Mouse (Mus musculus) hindbrain, embryonic 11.5 days (tissue): ENCODE measurements around the gene Txnrd2. TPM values are rescaled to one million over a fixed set of nuclear protein-coding genes. Genes with fewer than 3 reads are reported as not detected.

Source experiments
- ATAC-seq: fragments of 200-750 bp; cut with Nextera tagmentation; 2 replicates; pipeline ENCODE4 v1.8.0; 2017; ENCODE audit warnings: mild to moderate bottlenecking, moderate TSS enrichment, moderate library complexity; ENCODE audit not compliant: low FRiP score
- DNase-seq: peaks from one replicate; pipeline ENCODE4 v3.0.0-alpha.2; 2015; ENCODE audit warnings: low spot score
- H3K27ac ChIP-seq: fragments of 300-500 bp; sonication (generic); 2 replicates; pipeline ENCODE4 v1.5.1; 2014; ENCODE audit warnings: mild to moderate bottlenecking, low read depth, low read length
- H3K27me3 ChIP-seq: fragments of 300-500 bp; sonication (generic); 2 replicates; pipeline ENCODE4 v1.6.1; 2014; ENCODE audit warnings: mild to moderate bottlenecking, low read length, moderate library complexity, mixed read lengths; ENCODE audit not compliant: control insufficient read depth, insufficient read depth
- H3K36me3 ChIP-seq: fragments of 300-500 bp; sonication (generic); 2 replicates; pipeline ENCODE4 v1.6.1; 2014; ENCODE audit warnings: mild to moderate bottlenecking, low read length, moderate library complexity, mixed read lengths; ENCODE audit not compliant: control insufficient read depth, insufficient read depth
- H3K4me1 ChIP-seq: fragments of 300-500 bp; sonication (generic); replicated peaks from 2 replicates; pipeline ENCODE4 v1.6.1; 2014; ENCODE audit warnings: low read length, mixed read lengths; ENCODE audit not compliant: control insufficient read depth, insufficient read depth
- H3K4me2 ChIP-seq: fragments of 300-500 bp; sonication (generic); replicated peaks from 2 replicates; pipeline ENCODE4 v1.6.1; 2014; ENCODE audit warnings: mild to moderate bottlenecking, low read depth, low read length
- H3K4me3 ChIP-seq: fragments of 300-500 bp; sonication (generic); 2 replicates; pipeline ENCODE4 v1.5.1; 2014; ENCODE audit warnings: low read depth, low read length
- H3K9ac ChIP-seq: fragments of 300-500 bp; sonication (generic); 2 replicates; pipeline ENCODE4 v1.6.1; 2014; ENCODE audit warnings: low read depth, low read length
- H3K9me3 ChIP-seq: fragments of 300-500 bp; sonication (generic); 2 replicates; pipeline ENCODE4 v1.6.1; 2016; ENCODE audit warnings: low read length; ENCODE audit not compliant: control insufficient read depth
- WGBS: fragments of 180-500 bp; shearing (Covaris S2); extraction: QIAGEN DNeasy Blood & Tissue Kit; methylation state at CpG from one replicate; pipeline ENCODE4 v1.1.7; 2014; 5-methylcytosine and 5-hydroxymethylcytosine counted together
- polyA plus RNA-seq: library from polyadenylated mRNA; unstranded; fragments of >200 nt; fragmentation: Nextera tagmentation; extraction: Ambion mirVana; gene quantifications from 2 replicates; pipeline ENCODE4 v1.2.1, GENCODE M21; 2014

Gene Txnrd2
- polyA plus RNA-seq, 1 experiment from 2014 or later: 22.2 TPM

DNA sequence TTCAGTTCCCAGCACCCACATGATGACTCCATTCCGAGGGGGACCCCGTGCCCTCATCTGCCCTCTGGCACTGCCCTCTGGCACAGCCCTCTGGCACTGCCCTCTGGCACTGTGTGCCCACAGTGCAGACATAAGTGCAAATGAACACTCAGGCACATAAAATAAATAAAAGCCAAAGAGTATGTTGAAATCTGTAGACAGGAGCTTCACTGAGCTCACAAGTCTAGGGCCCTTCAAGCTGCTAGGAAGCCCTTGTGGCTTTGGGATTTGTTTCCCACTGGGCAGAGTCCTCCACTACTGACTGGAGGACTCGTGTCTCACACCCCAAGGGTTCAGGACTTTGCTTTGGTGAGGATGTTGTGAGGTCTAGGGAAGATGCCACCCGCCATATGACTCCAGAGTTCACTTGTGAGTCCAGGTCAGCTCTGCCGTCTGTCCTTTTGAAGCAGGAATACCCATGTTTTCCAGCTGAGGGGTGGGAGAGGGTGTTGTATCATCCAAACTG is 1.9 kb downstream of the Txnrd2 start:
- Histone ChIP-seq H3K9ac (no peak overlapping the region), H3K4me1 (no peaks in the 10 kb centered on the region; the same call in 1 of the 2 replicates), H3K4me2 (no peak overlapping the region), H3K27ac (no peak overlapping the region), H3K36me3 (peaks cover 2% of the 10 kb centered on the region; the same call in 1 of the 2 replicates), H3K27me3 (no peaks in the 10 kb centered on the region), H3K9me3 (no peaks in the 10 kb centered on the region), H3K4me3 (no peak overlapping the region)
- DNase-seq (no peak), ATAC-seq (no peak)
- 88% methylated on average over 5 of the region's 5 CpGs for WGBS

DNA sequence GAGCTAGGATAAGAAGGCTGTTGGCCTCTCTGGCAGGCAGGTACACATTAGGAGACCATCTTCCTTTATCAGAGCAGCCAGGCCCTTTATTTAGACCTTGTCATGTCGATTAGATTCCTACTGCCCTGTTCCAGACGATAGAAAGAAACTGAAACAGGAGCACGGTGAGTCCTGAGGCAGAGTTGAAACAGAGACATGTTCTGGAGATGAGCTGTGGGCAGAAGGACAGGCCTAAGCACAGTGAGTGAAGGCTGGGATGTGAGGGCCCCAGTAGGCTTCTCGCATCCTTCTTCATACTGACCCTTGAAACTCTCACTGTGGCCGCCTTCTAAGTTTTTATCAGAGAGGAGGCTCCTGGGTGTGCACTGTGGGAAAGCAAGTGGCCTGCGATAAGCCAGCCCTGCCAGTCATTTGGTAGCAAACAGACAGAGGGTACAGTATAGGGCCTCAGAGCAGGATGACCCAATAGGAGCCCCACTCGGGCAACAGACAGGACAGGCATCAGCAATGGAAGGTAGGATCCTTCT is 2.4 kb downstream of the Txnrd2 start:
- ATAC-seq (no peak), DNase-seq (no peak)
- H3K27me3 ChIP-seq: no peaks in the 10 kb centered on the region
- no peaks in the 10 kb centered on the region; the same call in 1 of the 2 replicates for H3K4me1 ChIP-seq
- no peak overlapping the region for H3K4me3 ChIP-seq
- 90% methylated on average over 7 of the region's 7 CpGs for WGBS
- H3K9ac ChIP-seq: no peak overlapping the region
- H3K4me2 ChIP-seq: no peak overlapping the region
- H3K9me3 ChIP-seq: no peaks in the 10 kb centered on the region
- no peaks in the 10 kb centered on the region for H3K36me3 ChIP-seq
- no peak overlapping the region for H3K27ac ChIP-seq

DNA sequence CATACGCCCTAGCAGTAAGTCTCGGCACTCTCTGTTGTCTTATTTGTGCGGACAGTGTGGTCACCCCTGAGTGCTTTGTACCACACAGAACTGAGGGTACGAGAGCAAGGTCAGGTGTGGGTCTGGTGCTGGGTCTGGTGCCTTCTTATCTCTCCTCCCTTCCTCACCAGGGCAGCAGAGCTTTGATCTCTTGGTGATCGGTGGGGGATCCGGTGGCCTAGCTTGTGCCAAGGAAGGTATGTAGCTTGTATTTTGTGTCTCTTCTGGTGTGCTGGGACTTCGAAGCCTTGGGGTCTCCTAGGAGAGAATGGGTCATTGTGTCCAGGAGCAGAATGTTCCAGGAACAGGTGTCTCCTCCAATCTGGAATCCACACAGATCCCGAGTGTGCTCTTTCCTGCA is 3.5 kb downstream of the Txnrd2 start:
- Histone ChIP-seq H3K36me3 (no peaks in the 10 kb centered on the region), H3K27ac (no peak overlapping the region), H3K9ac (no peak overlapping the region), H3K4me2 (no peak overlapping the region), H3K27me3 (no peaks in the 10 kb centered on the region), H3K9me3 (no peaks in the 10 kb centered on the region), H3K4me3 (no peak overlapping the region), H3K4me1 (no peaks in the 10 kb centered on the region; the same call in 1 of the 2 replicates)
- WGBS: 90% methylated on average over 8 of the region's 8 CpGs
- no peak for DNase-seq
- no peak for ATAC-seq

DNA sequence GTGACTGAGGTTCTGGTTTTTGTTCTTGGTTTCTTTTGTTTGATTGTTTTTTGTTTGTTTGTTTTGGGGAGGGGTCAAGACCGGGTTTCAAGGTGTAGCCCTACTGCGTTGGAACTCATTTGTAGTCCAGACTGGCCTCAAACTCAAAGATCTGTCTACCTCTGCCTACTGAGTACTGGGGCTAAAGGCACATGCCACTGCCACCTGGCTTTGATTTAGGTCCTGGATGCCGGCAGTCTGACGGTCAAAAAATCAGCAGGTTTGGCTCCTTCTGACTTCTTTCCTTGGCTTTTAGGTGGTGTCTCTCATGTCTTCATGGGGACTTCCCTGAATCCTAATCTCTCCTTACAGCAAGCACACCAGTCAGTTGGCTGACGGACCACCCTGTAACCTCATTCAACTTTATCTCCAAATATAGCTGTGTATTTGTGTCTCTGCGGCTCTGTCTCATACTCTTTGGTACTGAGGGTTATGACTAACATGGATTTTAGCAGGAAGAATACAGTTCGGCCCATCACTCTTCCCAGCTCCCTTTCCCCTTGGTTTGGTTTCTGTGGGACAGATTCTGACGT is 4.5 kb downstream of the Txnrd2 start:
- WGBS: 78% methylated on average over 8 of the region's 8 CpGs
- no peak overlapping the region for H3K27ac ChIP-seq
- H3K4me3 ChIP-seq: no peak overlapping the region
- H3K27me3 ChIP-seq: no peaks in the 10 kb centered on the region
- H3K4me1 ChIP-seq: no peaks in the 10 kb centered on the region; the same call in 1 of the 2 replicates
- no peak overlapping the region for H3K4me2 ChIP-seq
- no peak overlapping the region for H3K9ac ChIP-seq
- no peak for DNase-seq
- H3K9me3 ChIP-seq: no peaks in the 10 kb centered on the region
- no peaks in the 10 kb centered on the region for H3K36me3 ChIP-seq
- no peak for ATAC-seq

DNA sequence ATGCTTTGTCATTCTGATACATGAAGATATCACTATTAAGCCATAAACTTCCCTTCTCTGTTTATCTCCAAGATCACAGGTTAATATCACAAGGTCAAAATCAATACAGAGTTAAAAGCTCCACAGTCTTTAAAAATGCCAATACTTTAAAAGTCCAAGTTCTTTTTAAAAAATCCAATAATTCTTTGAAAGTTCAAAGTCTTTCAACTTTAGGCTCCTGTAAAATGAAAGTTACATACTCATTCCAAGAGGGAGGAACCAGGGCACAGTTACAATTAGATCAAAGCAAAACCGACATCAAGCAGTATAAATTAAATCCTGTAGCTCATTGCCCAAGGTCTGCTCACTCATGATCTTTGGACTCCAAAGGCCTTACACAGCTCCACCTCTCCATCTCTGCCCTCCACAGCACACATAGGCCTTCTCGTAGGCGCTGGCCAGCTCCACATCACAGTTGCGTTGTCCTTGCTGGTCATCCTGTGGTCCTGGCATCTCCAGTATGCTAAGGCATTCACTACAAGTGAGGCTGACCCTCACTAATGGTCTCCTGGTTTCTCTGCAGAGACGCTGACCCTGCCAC is 7.2 kb downstream of the Txnrd2 start:
- ATAC-seq: no peak
- 96% methylated on average over 5 of the region's 5 CpGs for WGBS

DNA sequence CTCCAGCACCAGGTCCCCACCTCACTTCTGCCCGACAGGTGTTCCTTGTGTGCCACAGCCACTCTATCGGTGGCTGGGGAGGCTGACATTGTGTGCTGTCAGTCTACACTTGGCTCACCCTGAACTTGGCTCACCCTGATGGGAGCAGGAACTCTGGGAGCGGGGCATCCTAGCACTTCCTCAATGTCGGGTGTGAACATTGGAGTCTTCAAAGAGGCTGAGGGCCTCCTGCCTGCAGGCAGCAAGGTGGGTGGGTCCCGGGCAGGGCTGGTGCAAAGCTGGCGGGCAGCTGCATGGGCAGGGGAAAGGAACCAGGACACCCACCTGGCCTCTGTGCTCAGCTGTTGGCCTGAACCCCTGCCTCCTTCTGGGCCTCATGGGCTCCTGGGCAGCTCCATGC is 9.9 kb downstream of the Txnrd2 start:
- Histone ChIP-seq H3K36me3 (no peaks in the 10 kb centered on the region), H3K4me1 (no peaks in the 10 kb centered on the region), H3K4me3 (no peak overlapping the region), H3K27me3 (no peaks in the 10 kb centered on the region), H3K9me3 (no peaks in the 10 kb centered on the region), H3K27ac (no peak overlapping the region), H3K9ac (no peak overlapping the region), H3K4me2 (no peak overlapping the region)
- no peak for ATAC-seq
- WGBS: 90% methylated on average over 6 of the region's 6 CpGs
- DNase-seq: no peak

More for the DNA sequence above, 7.2 kb downstream of the Txnrd2 start:
- H3K36me3 ChIP-seq: no peaks in the 10 kb centered on the region
- H3K9ac ChIP-seq: no peak overlapping the region
- H3K27me3 ChIP-seq: no peaks in the 10 kb centered on the region
- H3K27ac ChIP-seq: no peak overlapping the region
- H3K4me2 ChIP-seq: no peak overlapping the region
- no peaks in the 10 kb centered on the region for H3K4me1 ChIP-seq
- no peak overlapping the region for H3K4me3 ChIP-seq
- H3K9me3 ChIP-seq: no peaks in the 10 kb centered on the region
- no peak for DNase-seq

DNA sequence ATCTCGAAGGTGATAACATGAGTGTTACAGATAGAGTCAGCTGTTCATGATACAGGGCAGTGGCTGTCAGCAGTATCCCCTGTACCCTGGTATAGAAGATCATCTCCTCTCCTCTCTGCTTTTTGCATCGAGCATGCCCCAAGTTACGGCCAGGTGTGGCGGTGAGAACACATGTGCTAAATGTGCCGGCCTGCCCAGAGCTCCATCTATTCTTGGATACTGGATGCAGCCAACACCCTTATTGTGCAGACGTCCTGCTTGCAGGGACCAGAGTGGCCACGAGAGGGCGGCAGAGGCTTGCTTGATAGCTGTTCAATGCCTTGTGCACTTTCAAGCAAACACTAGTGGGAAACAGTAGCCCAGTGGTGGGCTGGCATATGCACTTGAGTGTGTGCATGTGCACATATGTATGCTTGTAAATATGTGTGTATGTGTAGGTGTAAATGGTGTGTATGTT is 17.2 kb downstream of the Txnrd2 start:
- Histone ChIP-seq H3K9ac (no peak overlapping the region), H3K9me3 (no peaks in the 10 kb centered on the region), H3K4me2 (no peak overlapping the region), H3K36me3 (no peaks in the 10 kb centered on the region), H3K4me3 (no peak overlapping the region), H3K27ac (no peak overlapping the region), H3K27me3 (no peaks in the 10 kb centered on the region), H3K4me1 (no peaks in the 10 kb centered on the region)
- peak; percentile 98 for DNase-seq
- ATAC-seq: peak; percentile 81
- WGBS: 28% methylated on average over 8 of the region's 8 CpGs

DNA sequence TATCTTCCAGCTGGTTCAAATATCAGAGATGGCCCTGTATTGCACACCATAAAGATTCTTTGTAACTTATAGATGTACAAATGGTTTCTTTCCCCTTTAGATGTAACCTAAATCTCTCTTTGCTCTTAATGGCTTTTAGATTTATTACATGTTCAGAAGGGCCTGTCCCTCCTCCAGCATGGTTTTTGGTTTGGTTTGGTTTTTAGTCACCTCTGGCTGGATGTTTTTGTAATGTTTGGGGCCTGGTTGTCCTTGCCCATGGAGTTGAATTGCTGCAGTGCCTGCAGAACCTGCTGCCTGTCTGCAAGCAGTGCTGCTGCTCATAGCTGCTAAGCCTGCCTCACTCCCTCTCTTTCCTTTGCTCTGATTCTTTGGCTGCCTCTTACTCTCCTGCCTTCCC is 21.1 kb downstream of the Txnrd2 start:
- Histone ChIP-seq H3K4me2 (no peak overlapping the region), H3K27me3 (no peaks in the 10 kb centered on the region), H3K27ac (no peak overlapping the region), H3K4me3 (no peak overlapping the region), H3K36me3 (no peaks in the 10 kb centered on the region), H3K4me1 (no peaks in the 10 kb centered on the region), H3K9me3 (no peaks in the 10 kb centered on the region), H3K9ac (no peak overlapping the region)
- no peak for DNase-seq
- no peak for ATAC-seq

DNA sequence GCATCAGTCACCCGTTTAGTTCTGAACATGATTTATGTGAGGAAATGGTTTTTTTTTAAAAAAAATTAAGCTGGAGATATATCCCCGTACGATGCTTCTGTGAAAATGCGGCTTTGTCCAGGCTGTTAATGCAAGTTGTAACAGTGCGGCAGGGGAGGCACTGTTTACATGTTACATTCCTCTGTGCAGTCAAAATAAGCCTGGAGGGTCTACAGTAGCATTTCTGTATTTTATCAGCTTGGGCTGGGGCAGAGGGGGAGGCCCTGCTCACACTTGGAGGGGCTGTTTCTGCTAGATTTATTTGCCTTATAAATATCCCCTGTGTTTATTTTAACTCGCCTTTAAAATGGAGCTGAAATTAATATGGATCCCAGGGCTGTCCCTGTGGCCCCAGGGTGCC is 21.9 kb downstream of the Txnrd2 start:
- H3K27ac ChIP-seq: no peak overlapping the region
- no peaks in the 10 kb centered on the region for H3K27me3 ChIP-seq
- no peak overlapping the region for H3K9ac ChIP-seq
- no peak overlapping the region for H3K4me2 ChIP-seq
- no peak for DNase-seq
- no peak overlapping the region for H3K4me3 ChIP-seq
- H3K36me3 ChIP-seq: no peaks in the 10 kb centered on the region
- H3K9me3 ChIP-seq: no peaks in the 10 kb centered on the region
- ATAC-seq: no peak
- H3K4me1 ChIP-seq: no peaks in the 10 kb centered on the region
- 61% methylated on average over 6 of the region's 6 CpGs for whole genome bisulfite sequencing
